Mouse (Mus musculus) brain, embryonic 14.5 days (tissue): ENCODE results near the gene Arl13b.

Source experiments
- CTCF ChIP-seq: fragments of 200-500 bp; IDR thresholded peaks from 2 replicates; pipeline ENCODE4 v1.5.1; 2012; ENCODE audit warnings: inconsistent platforms, mild to moderate bottlenecking, moderate library complexity, borderline replicate concordance; ENCODE audit not compliant: insufficient read depth, insufficient read length; ENCODE audit errors: extremely low read depth
- POLR2A ChIP-seq: fragments of 200-500 bp; IDR thresholded peaks from 2 replicates; pipeline ENCODE4 v1.6.1; 2012; ENCODE audit warnings: mild to moderate bottlenecking, inconsistent platforms, borderline replicate concordance; ENCODE audit not compliant: poor library complexity, insufficient read depth, insufficient read length, severe bottlenecking; ENCODE audit errors: extremely low read depth

DNA sequence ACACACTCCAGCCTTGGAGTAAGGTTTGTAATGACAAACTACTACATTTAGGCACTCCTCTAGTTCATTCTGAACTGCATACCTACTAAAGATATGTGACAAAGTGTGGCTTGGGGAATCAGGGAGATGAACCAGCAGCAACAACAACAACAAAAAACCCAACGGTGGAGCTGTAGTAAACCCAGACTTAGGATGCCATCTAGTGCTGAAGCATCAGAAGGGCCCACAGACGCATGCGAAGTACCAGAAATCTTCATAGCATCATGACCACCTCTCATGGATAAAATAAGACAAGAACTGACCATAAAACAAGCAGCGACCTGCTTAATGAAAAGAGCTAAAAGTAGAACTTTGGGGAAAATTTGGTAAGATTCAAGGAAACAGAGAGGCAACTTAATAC lies 73.4 kb downstream of the Arl13b start:
- TF ChIP-seq CTCF (peak; percentile 42; the same call in 1 of the 2 replicates), POLR2A (no peak)
